Mouse (Mus musculus) MN1 (cell line): ENCODE measurements at regions not wholly inside any gene's neighbourhood (a gene's known extent, or its start where the extent isn't known, plus 50 kb on each side); places are given as distances from the start of the nearest gene placed in this dataset.
A peak's percentile ranks its signal among the peaks of the same experiment; 100 is the strongest.
"Not testable (repeated sequence)": the region's sequence is repeated elsewhere in the genome, so short reads cannot be mapped to it uniquely, and the experiment has no call there.

Experiments used
- DNase-seq: peaks from one replicate; pipeline ENCODE4 v3.0.0-alpha.2; 2016; ENCODE audit warnings: low spot score

GRCm38 (mm10) chr19:35890191-35890590, 167.1 kb downstream of the Htr7 start:
- DNase-seq: no peak

- no peak for DNase-seq
Measured at GRCm38 (mm10) chr19:35886270-35886669, 171.0 kb downstream of the Htr7 start.

- no peak for DNase-seq
Measured at GRCm38 (mm10) chr19:35881810-35882485, 175.4 kb downstream of the Htr7 start.

GRCm38 (mm10) chr19:35875464-35875863, 181.8 kb downstream of the Htr7 start:
- DNase-seq: no peak

GRCm38 (mm10) chr19:35870720-35871119, 186.6 kb downstream of the Htr7 start:
- DNase-seq: no peak

- no peak for DNase-seq
Measured at GRCm38 (mm10) chr19:35868543-35868942, 188.8 kb downstream of the Htr7 start.

GRCm38 (mm10) chr19:35863049-35863448, 194.3 kb downstream of the Htr7 start:
- DNase-seq: no peak

- peak; percentile 74 for DNase-seq
Measured at GRCm38 (mm10) chr19:35861421-35861820, 195.9 kb downstream of the Htr7 start.

- no peak for DNase-seq
Measured at GRCm38 (mm10) chr19:35832992-35833391, 224.3 kb downstream of the Htr7 start.

GRCm38 (mm10) chr19:35826074-35826473, 231.2 kb downstream of the Htr7 start:
- no peak for DNase-seq

GRCm38 (mm10) chr19:35819626-35820025, 237.7 kb downstream of the Htr7 start:
- no peak for DNase-seq

GRCm38 (mm10) chr19:35794661-35795060, 262.6 kb downstream of the Htr7 start:
- DNase-seq: no peak

GRCm38 (mm10) chr19:35787246-35788021, 269.9 kb downstream of the Htr7 start:
- DNase-seq: no peak

- DNase-seq: not testable (repeated sequence)
Measured at GRCm38 (mm10) chr19:35761750-35762149, 295.6 kb downstream of the Htr7 start.

GRCm38 (mm10) chr19:35759701-35760100, 297.6 kb downstream of the Htr7 start:
- DNase-seq: no peak

GRCm38 (mm10) chr19:35755494-35755893, 301.8 kb downstream of the Htr7 start:
- no peak for DNase-seq

- no peak for DNase-seq
Measured at GRCm38 (mm10) chr19:35735754-35736153, 321.6 kb downstream of the Htr7 start.

GRCm38 (mm10) chr19:35728436-35729060, 328.8 kb downstream of the Htr7 start:
- DNase-seq: no peak
